Mouse (Mus musculus) liver, adult 2 months (tissue): ENCODE measurements around the gene Gm20431. TPM values are rescaled to one million over a fixed set of nuclear protein-coding genes. Genes with fewer than 3 reads are reported as not detected.

ENCODE experiments used
- DNase-seq: peaks from one replicate; pipeline ENCODE4 v3.0.0-alpha.2; 2011; ENCODE audit warnings: low read depth, low spot score; ENCODE audit errors: extremely low read depth
- H3K27ac ChIP-seq: fragments of 200-500 bp; replicated peaks from 2 replicates; pipeline ENCODE4 v1.5.1; 2012; ENCODE audit warnings: low read depth, mild to moderate bottlenecking, control low read depth, inconsistent platforms, low read length; ENCODE audit not compliant: insufficient read depth
- H3K27me3 ChIP-seq: fragments of 200-500 bp; 2 replicates; pipeline ENCODE4 v1.6.1; 2012; ENCODE audit warnings: mild to moderate bottlenecking, moderate library complexity, low read length, inconsistent platforms; ENCODE audit not compliant: control insufficient read depth, insufficient read depth
- H3K36me3 ChIP-seq: fragments of 200-500 bp; 2 replicates; pipeline ENCODE4 v1.6.1; 2012; ENCODE audit warnings: low read length, inconsistent platforms; ENCODE audit not compliant: control insufficient read depth, insufficient read depth
- H3K4me1 ChIP-seq: fragments of 200-500 bp; 2 replicates; pipeline ENCODE4 v1.6.1; 2011; ENCODE audit warnings: low read length; ENCODE audit not compliant: control insufficient read depth, insufficient read depth
- H3K4me3 ChIP-seq: fragments of 200-500 bp; 2 replicates; pipeline ENCODE4 v1.5.1; 2011; ENCODE audit warnings: low read depth, mild to moderate bottlenecking, control low read depth, low read length, moderate library complexity; ENCODE audit not compliant: insufficient read depth
- H3K79me2 ChIP-seq: fragments of 200-500 bp; 2 replicates; pipeline ENCODE4 v1.6.1; 2012; ENCODE audit warnings: inconsistent platforms, mild to moderate bottlenecking, low read length, moderate library complexity; ENCODE audit not compliant: control insufficient read depth, insufficient read depth
- H3K9ac ChIP-seq: fragments of 200-500 bp; 2 replicates; pipeline ENCODE4 v1.6.1; 2012; ENCODE audit warnings: low read depth, mild to moderate bottlenecking, control low read depth, inconsistent platforms, low read length
- CTCF ChIP-seq: fragments of 200-500 bp; IDR thresholded peaks from 2 replicates; pipeline ENCODE4 v1.5.1; 2011; ENCODE audit warnings: low read depth, low read length, control low read depth
- POLR2A ChIP-seq: fragments of 200-500 bp; IDR thresholded peaks from 2 replicates; pipeline ENCODE4 v1.6.1; 2011; ENCODE audit warnings: low read length, control low read depth; ENCODE audit not compliant: insufficient read depth; ENCODE audit errors: extremely low read depth
- WGBS: fragments of 180-500 bp; shearing (Covaris S2); methylation state at CpG from one replicate; pipeline ENCODE4 v1.1.7; 2018; 5-methylcytosine and 5-hydroxymethylcytosine counted together
- polyA plus RNA-seq: library from polyadenylated mRNA; depleted of rRNA; stranded (reverse); fragments of >200 nt; gene quantifications from 2 replicates; pipeline ENCODE4 v1.2.3, GENCODE M21; 2012
- total RNA-seq: library from RNA; depleted of rRNA; stranded (reverse); fragments of >200 nt; gene quantifications from 2 replicates; pipeline ENCODE4 v1.2.3, GENCODE M21; 2014

Gm20431 gene
- total and polyA plus RNA-seq, 2 experiments, result 10.8 TPM; not detected in 1

GRCm38 (mm10) chr2:167702126-167702525, 40.8 kb upstream of the Gm20431 start:
- no peak overlapping the region for H3K9ac ChIP-seq
- H3K79me2 ChIP-seq, result no peaks in the 10 kb centered on the region
- no peaks in the 10 kb centered on the region for H3K27me3 ChIP-seq
- no peak overlapping the region for H3K4me3 ChIP-seq
- no peak for TF ChIP-seq POLR2A
- TF ChIP-seq CTCF, result no peak
- WGBS, result 80% methylated on average over 6 of the region's 6 CpGs
- no peak overlapping the region for H3K27ac ChIP-seq
- DNase-seq, result no peak
- H3K4me1 ChIP-seq, result peaks cover 4% of the 10 kb centered on the region; the same call in 1 of the 2 replicates
- no peaks in the 10 kb centered on the region for H3K36me3 ChIP-seq

DNA sequence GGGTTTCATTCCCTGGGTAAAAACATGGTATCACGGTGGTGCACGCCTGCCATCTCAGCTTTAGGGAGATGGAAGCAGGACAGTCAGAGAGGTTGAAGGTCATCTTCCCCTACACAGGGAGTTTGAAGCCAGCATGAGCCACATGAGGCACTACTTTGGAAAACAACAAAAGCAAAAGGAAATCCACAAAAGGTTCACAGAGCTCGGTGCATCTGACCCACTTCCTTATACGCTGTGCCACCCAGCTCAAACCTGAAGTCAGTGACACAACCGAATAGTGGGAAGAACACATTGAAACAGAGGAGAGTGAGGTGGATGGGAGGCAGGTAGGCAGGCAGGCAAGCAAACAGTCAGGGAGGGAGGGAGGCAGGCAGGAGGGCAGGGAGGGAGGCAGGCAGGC, 40.2 kb upstream of the Gm20431 start:
- no peaks in the 10 kb centered on the region for H3K27me3 ChIP-seq
- H3K4me1 ChIP-seq, result peaks cover 4% of the 10 kb centered on the region; the same call in 1 of the 2 replicates
- H3K36me3 ChIP-seq, result no peaks in the 10 kb centered on the region
- WGBS, result 80% methylated on average over 5 of the region's 5 CpGs
- H3K79me2 ChIP-seq, result no peaks in the 10 kb centered on the region
- DNase-seq, result no peak
- peak overlapping the region; percentile 40; the same call in 1 of the 2 replicates for H3K9ac ChIP-seq
- no peak overlapping the region for H3K4me3 ChIP-seq
- TF ChIP-seq POLR2A (no peak), CTCF (no peak)
- H3K27ac ChIP-seq, result no peak overlapping the region

DNA sequence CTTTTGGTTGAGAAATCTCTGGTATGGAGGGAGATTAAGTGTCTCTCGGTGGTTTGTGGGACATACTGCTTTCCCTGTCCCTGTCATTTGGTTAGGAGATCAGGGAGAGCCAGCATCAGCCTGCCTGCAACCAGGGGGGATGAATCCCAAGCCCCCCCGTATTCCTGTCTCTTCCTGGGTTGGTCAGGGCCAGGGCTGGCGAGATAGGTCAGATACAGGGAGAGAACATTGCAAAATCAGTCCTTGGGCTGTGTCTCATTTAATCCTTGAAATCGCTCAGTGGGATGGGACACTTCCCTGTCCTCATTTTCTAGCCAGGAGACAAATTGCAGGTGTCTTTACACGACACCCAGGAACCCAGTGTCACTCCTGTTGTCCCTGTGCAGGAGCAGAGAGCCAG, 38.7 kb upstream of the Gm20431 start:
- H3K27me3 ChIP-seq, result no peaks in the 10 kb centered on the region
- no peak for DNase-seq
- no peak overlapping the region; the same call in 1 of the 2 replicates for H3K27ac ChIP-seq
- WGBS, result 76% methylated on average over 5 of the region's 5 CpGs
- no peaks in the 10 kb centered on the region for H3K79me2 ChIP-seq
- TF ChIP-seq POLR2A, result no peak
- no peak for TF ChIP-seq CTCF
- H3K4me3 ChIP-seq, result no peak overlapping the region
- H3K36me3 ChIP-seq, result no peaks in the 10 kb centered on the region
- no peak overlapping the region for H3K9ac ChIP-seq
- peaks cover 12% of the 10 kb centered on the region; the same call in 1 of the 2 replicates for H3K4me1 ChIP-seq

DNA sequence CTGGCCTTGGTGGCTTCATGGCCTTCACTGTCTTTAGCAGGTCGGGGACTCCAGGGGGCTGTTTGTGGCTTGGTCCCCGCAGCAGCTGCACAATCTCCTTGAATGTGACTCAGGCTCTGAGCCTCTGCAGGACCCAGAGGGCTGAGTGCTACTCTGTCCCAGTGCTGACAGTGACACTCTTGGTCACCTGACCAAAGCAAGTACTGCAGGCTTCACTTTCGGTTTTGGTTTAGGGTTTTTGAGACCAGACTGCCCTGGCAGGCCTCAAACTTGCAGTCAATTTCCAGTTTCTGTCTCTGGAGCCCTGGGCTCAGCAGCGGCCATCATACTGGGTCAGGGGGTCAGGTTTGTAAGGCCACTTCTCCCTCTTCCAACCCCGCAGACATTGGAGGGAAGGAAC, 36.6 kb upstream of the Gm20431 start:
- H3K79me2 ChIP-seq, result no peaks in the 10 kb centered on the region
- H3K27me3 ChIP-seq, result no peaks in the 10 kb centered on the region
- 7% methylated on average over 5 of the region's 5 CpGs for WGBS
- H3K4me3 ChIP-seq, result no peak overlapping the region
- no peaks in the 10 kb centered on the region for H3K36me3 ChIP-seq
- TF ChIP-seq CTCF, result no peak
- TF ChIP-seq POLR2A, result no peak
- H3K4me1 ChIP-seq, result peaks cover 12% of the 10 kb centered on the region; the same call in 1 of the 2 replicates
- peak overlapping the region; percentile 45 for H3K9ac ChIP-seq
- peak; percentile 90 for DNase-seq
- peak overlapping the region; percentile 69 for H3K27ac ChIP-seq

DNA sequence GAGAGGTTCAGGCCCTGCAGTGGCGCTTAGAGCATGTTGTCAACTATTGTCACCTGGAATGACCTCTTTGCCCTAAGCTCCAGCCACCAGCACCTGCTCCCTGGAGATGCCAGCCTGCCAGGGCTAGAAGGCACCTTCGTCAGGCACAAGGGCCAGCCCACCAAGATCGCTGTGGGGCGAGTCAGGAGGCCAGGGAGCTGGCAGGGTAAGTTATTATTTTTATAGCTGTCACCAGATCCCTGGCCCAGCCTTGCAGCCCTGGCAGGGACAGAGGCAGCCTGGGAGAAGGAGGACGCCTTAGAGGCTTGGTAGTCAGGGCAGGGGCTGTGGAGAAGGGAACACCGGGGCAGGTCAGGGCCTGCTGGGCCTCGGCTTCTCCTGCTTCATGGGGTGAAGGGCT, 34.8 kb upstream of the Gm20431 start:
- H3K4me1 ChIP-seq, result peaks cover 12% of the 10 kb centered on the region; the same call in 1 of the 2 replicates
- H3K9ac ChIP-seq, result peak overlapping the region; percentile 7; the same call in 1 of the 2 replicates
- WGBS, result 67% methylated on average over 7 of the region's 7 CpGs
- DNase-seq, result peak; percentile 50
- no peaks in the 10 kb centered on the region for H3K79me2 ChIP-seq
- no peaks in the 10 kb centered on the region for H3K27me3 ChIP-seq
- no peaks in the 10 kb centered on the region for H3K36me3 ChIP-seq
- peak overlapping the region; percentile 43; the same call in 1 of the 2 replicates for H3K27ac ChIP-seq
- no peak overlapping the region for H3K4me3 ChIP-seq
- TF ChIP-seq CTCF (no peak), POLR2A (no peak)

GRCm38 (mm10) chr2:167695491-167695890, 34.2 kb upstream of the Gm20431 start:
- no peak overlapping the region for H3K4me3 ChIP-seq
- H3K79me2 ChIP-seq, result peaks cover 3% of the 10 kb centered on the region; the same call in 1 of the 2 replicates
- peak; percentile 80 for DNase-seq
- H3K4me1 ChIP-seq, result peaks cover 12% of the 10 kb centered on the region; the same call in 1 of the 2 replicates
- TF ChIP-seq CTCF (no peak), POLR2A (no peak)
- peak overlapping the region; percentile 43; the same call in 1 of the 2 replicates for H3K27ac ChIP-seq
- H3K36me3 ChIP-seq, result no peaks in the 10 kb centered on the region; the same call in 1 of the 2 replicates
- 61% methylated on average over 14 of the region's 14 CpGs for WGBS
- H3K27me3 ChIP-seq, result no peaks in the 10 kb centered on the region
- no peak overlapping the region for H3K9ac ChIP-seq
